25 mouse cellular contexts compared by ENCODE assay signal in genomic region chr1:160774166-160774565, GRCm38 (mm10). TPM values are rescaled to one million over a fixed set of nuclear protein-coding genes. Genes with fewer than 3 reads are reported as not detected.
DNase-seq lines count a peak whose midpoint lies in the region; ATAC-seq and TF ChIP-seq lines count a peak whose summit lies in the region.
"Had no signal": no experiment of that assay in that cellular context is flagged by ENCODE, and none has a peak within 500 bp of the region (broad histone marks: within the 10 kb centered on the region; RNA-seq: fewer than 3 reads in every experiment).

No protein-coding gene starts in this region.

- no peak overlapping the region for H3K9ac ChIP-seq in liver, adult 2 months (ENCODE audit: low read depth, low read length)
- H3K9ac ChIP-seq in liver, embryonic 11.5 days (ENCODE audit: low read depth, low read length) = no peak overlapping the region
- H3K9ac ChIP-seq: embryonic facial prominence, embryonic 12.5 days; forebrain, embryonic 12.5 days had no signal

- no peak for TF ChIP-seq POLR2A in liver, adult 2 months (IDR thresholded peaks at IDR 0.05; ENCODE audit: extremely low read depth, insufficient read depth, low read length)

- DNase-seq in liver, adult 2 months (ENCODE audit: extremely low read depth, low read depth, low spot score) = peak; percentile 56
- DNase-seq in liver, embryonic 11.5 days (ENCODE audit: low spot score) = no peak
- peak; percentile 38 for DNase-seq in NIH3T3 (ENCODE audit: low read depth)
- no peak for DNase-seq in kidney, postnatal 10 days
- DNase-seq in thymus, postnatal 14 days = no peak
- DNase-seq: adrenal gland, adult 8-10 months; adrenal gland, postnatal 14 days; adrenal gland, postnatal 36 days; B cell, adult 2 months; cerebellum, adult 11-12 months; cerebellum, adult 2 months; cerebellum, adult 9-10 months; cerebellum, postnatal 10 days; cerebellum, postnatal 25 days had no signal

- H3K27me3 ChIP-seq in liver, adult 2 months (ENCODE audit: control insufficient read depth, insufficient read depth, low read length) = no peaks in the 10 kb centered on the region
- no peaks in the 10 kb centered on the region for H3K27me3 ChIP-seq in liver, embryonic 11.5 days (replicated peaks; ENCODE audit: control insufficient read depth, insufficient read depth, low read length)
- H3K27me3 ChIP-seq: CH12.LX; embryonic facial prominence, embryonic 12.5 days; forebrain, embryonic 12.5 days had no signal

- H3K27ac ChIP-seq in liver, adult 2 months (replicated peaks; ENCODE audit: insufficient read depth, low read depth, low read length) = no peak overlapping the region
- H3K27ac ChIP-seq in liver, embryonic 11.5 days (ENCODE audit: low read depth, low read length) = no peak overlapping the region
- H3K27ac ChIP-seq: embryonic facial prominence, embryonic 10.5 days; embryonic facial prominence, embryonic 12.5 days; forebrain, embryonic 10.5 days; forebrain, embryonic 12.5 days had no signal

- 18% methylated on average over 1 of the region's 1 CpGs for WGBS in liver, adult 2 months
- WGBS in liver, embryonic 11.5 days = 74% methylated on average over 1 of the region's 1 CpGs

- no peak for TF ChIP-seq CTCF in liver, adult 2 months (IDR thresholded peaks at IDR 0.05; ENCODE audit: low read depth, low read length)

- ATAC-seq in liver, embryonic 11.5 days (replicated peaks; ENCODE audit: low FRiP score) = no peak
- ATAC-seq in erythroblast, adult 5-6 weeks (replicated peaks; ENCODE audit: low FRiP score, poor library complexity, severe bottlenecking) = 0 out of 2 replicates have a peak, but pooled peaks have one; percentile 39
- ATAC-seq: CD4-positive, CD25-positive, alpha-beta regulatory T cell, adult 4 months; forebrain, embryonic 14.5 days; forebrain, embryonic 16.5 days had no signal

- H3K4me1 ChIP-seq in liver, adult 2 months (ENCODE audit: control insufficient read depth, insufficient read depth, low read length) = peaks cover 3% of the 10 kb centered on the region
- H3K4me1 ChIP-seq in liver, embryonic 11.5 days (replicated peaks; ENCODE audit: control insufficient read depth, insufficient read depth, low read length) = no peaks in the 10 kb centered on the region
- H3K4me1 ChIP-seq: embryonic facial prominence, embryonic 10.5 days; embryonic facial prominence, embryonic 12.5 days; forebrain, embryonic 10.5 days; forebrain, embryonic 12.5 days had no signal

- H3K79me2 ChIP-seq in liver, adult 2 months (ENCODE audit: control insufficient read depth, insufficient read depth, low read length) = peaks cover 16% of the 10 kb centered on the region; the same call in 1 of the 2 replicates

- no peaks in the 10 kb centered on the region for H3K9me3 ChIP-seq in liver, embryonic 11.5 days (ENCODE audit: control insufficient read depth, low read length)
- H3K9me3 ChIP-seq: embryonic facial prominence, embryonic 10.5 days; embryonic facial prominence, embryonic 12.5 days; forebrain, embryonic 10.5 days; forebrain, embryonic 12.5 days; G1E had no signal

- H3K36me3 ChIP-seq in liver, adult 2 months (ENCODE audit: control insufficient read depth, insufficient read depth, low read length) = no peaks in the 10 kb centered on the region
- no peaks in the 10 kb centered on the region for H3K36me3 ChIP-seq in liver, embryonic 11.5 days (ENCODE audit: control insufficient read depth, insufficient read depth, low read length)
- H3K36me3 ChIP-seq: embryonic facial prominence, embryonic 10.5 days; embryonic facial prominence, embryonic 12.5 days; forebrain, embryonic 10.5 days; forebrain, embryonic 12.5 days had no signal

- H3K4me3 ChIP-seq in liver, adult 2 months (ENCODE audit: insufficient read depth, low read depth, low read length) = no peak overlapping the region
- H3K4me3 ChIP-seq in liver, embryonic 11.5 days (ENCODE audit: low read depth, low read length) = no peak overlapping the region
- H3K4me3 ChIP-seq: embryonic facial prominence, embryonic 10.5 days; embryonic facial prominence, embryonic 12.5 days; erythroblast, embryonic 14.5 days; forebrain, embryonic 10.5 days; forebrain, embryonic 12.5 days had no signal

- H3K4me2 ChIP-seq in liver, embryonic 11.5 days = no peak overlapping the region
- H3K4me2 ChIP-seq: embryonic facial prominence, embryonic 12.5 days; forebrain, embryonic 12.5 days had no signal

RNA-seq across cellular contexts. Expression of gene Rabgap1l, which starts 18.8 kb away (rescaled TPM):
- total RNA-seq in liver, adult 2 months (2014; rRNA removed) = 64.6 and 78.7 TPM in 2 replicates
- polyA plus RNA-seq in liver, adult 2 months (2012; rRNA removed) = 4.7 and 6.4 TPM in 2 replicates
- polyA plus RNA-seq in liver, embryonic 11.5 days (2014; fragmentation: Nextera tagmentation; extraction: Ambion mirVana) = 63.5 and 69.3 TPM in 2 replicates
- total RNA-seq in erythroblast, adult 5-6 weeks (2015; ENCODE audit: low replicate concordance) = 82.3 and 161 TPM in 2 replicates
- total RNA-seq in erythroblast, adult 5-6 weeks (2017; ENCODE audit: low replicate concordance) = 105 and 110 TPM in 2 replicates

Comparison
In these comparisons a context has a peak if more than half of its experiments do, and no peak if none do; other contexts are left out.
1. DNase-seq: peak in liver, adult 2 months (single experiment) and NIH3T3 (single experiment); none in liver, embryonic 11.5 days (single experiment), kidney, postnatal 10 days (single experiment) and thymus, postnatal 14 days (single experiment).